In the genomic region with DNA sequence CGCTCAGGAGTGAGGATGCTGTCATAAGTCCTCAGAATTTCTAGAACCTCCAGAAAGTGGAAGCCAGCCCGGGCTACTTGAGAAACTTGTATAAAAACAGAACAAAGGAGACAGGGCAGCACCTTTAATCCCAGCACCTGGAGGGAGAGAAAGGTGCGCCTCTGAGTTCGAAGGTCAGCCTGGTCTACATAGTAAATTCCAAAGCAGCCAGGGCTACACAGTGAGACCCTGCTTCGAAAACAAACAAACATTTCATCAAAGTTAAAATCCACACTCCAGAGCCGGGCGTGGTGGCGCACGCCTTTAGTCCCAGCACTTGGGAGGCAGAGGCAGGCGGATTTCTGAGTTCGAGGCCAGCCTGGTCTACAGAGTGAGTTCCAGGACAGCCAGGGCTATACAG, we compare ENCODE assay signal across 12 mouse cellular contexts. TPM values are rescaled to one million over a fixed set of nuclear protein-coding genes. Genes with fewer than 3 reads are reported as not detected.
A peak's percentile ranks its signal among the peaks of the same experiment; 100 is the strongest.
DNase-seq lines count a peak whose midpoint lies in the region; ATAC-seq and TF ChIP-seq lines count a peak whose summit lies in the region.
"Had no signal": no experiment of that assay in that cellular context is flagged by ENCODE, and none has a peak within 500 bp of the region (broad histone marks: within the 10 kb centered on the region; RNA-seq: fewer than 3 reads in every experiment).

No protein-coding gene starts in this region.

- no peaks in the 10 kb centered on the region for H3K36me3 ChIP-seq in heart, postnatal 0 days (replicated peaks; ENCODE audit: control insufficient read depth, insufficient read depth, low read length)
- no peaks in the 10 kb centered on the region for H3K36me3 ChIP-seq in lung, embryonic 16.5 days (ENCODE audit: control insufficient read depth, insufficient read depth, low read length)
- no peaks in the 10 kb centered on the region for H3K36me3 ChIP-seq in intestine, embryonic 15.5 days
- peaks cover 2% of the 10 kb centered on the region for H3K36me3 ChIP-seq in stomach, embryonic 15.5 days
- H3K36me3 ChIP-seq: embryonic facial prominence, embryonic 15.5 days had no signal

- peak overlapping the region; percentile 86; the same call in 1 of the 2 replicates for H3K27ac ChIP-seq in heart, postnatal 0 days (ENCODE audit: low read depth)
- peak overlapping the region; percentile 76; the same call in 1 of the 2 replicates for H3K27ac ChIP-seq in lung, embryonic 16.5 days (ENCODE audit: low read length)
- H3K27ac ChIP-seq in intestine, embryonic 15.5 days = no peak overlapping the region; the same call in 1 of the 2 replicates
- peak overlapping the region; percentile 88 for H3K27ac ChIP-seq in stomach, embryonic 15.5 days
- H3K27ac ChIP-seq: liver, embryonic 14.5 days had no signal

- intact Hi-C loops in heart, postnatal 36 days (cut with DNase I) = no loop called here

- TF ChIP-seq EP300 in heart, postnatal 0 days (IDR thresholded peaks at IDR 0.05; ENCODE audit: low read depth) = no peak

- WGBS in heart, postnatal 0 days = 94% methylated on average over 10 of the region's 11 CpGs
- WGBS in lung, embryonic 16.5 days = 89% methylated on average over 11 of the region's 11 CpGs
- WGBS in intestine, embryonic 15.5 days = 83% methylated on average over 11 of the region's 11 CpGs
- 87% methylated on average over 11 of the region's 11 CpGs for WGBS in stomach, embryonic 15.5 days

- H3K9me3 ChIP-seq in heart, postnatal 0 days (replicated peaks; ENCODE audit: control insufficient read depth, low read length) = no peaks in the 10 kb centered on the region
- no peaks in the 10 kb centered on the region for H3K9me3 ChIP-seq in lung, embryonic 16.5 days (ENCODE audit: control insufficient read depth, low read length)
- no peaks in the 10 kb centered on the region for H3K9me3 ChIP-seq in intestine, embryonic 15.5 days
- H3K9me3 ChIP-seq in stomach, embryonic 15.5 days = no peaks in the 10 kb centered on the region
- H3K9me3 ChIP-seq: embryonic facial prominence, embryonic 15.5 days had no signal

- ATAC-seq in heart, postnatal 0 days (ENCODE audit: insufficient read depth, low read depth) = no peak
- no peak for ATAC-seq in lung, embryonic 16.5 days (ENCODE audit: low read depth)
- peak; percentile 39 for ATAC-seq in intestine, embryonic 15.5 days
- ATAC-seq in stomach, embryonic 15.5 days (ENCODE audit: insufficient read depth, low FRiP score, low read depth) = no peak

- H3K27me3 ChIP-seq in heart, postnatal 0 days (ENCODE audit: control insufficient read depth, insufficient read depth, low read length) = no peaks in the 10 kb centered on the region
- no peaks in the 10 kb centered on the region for H3K27me3 ChIP-seq in lung, embryonic 16.5 days (ENCODE audit: control insufficient read depth, insufficient read depth, low read depth, low read length)
- no peaks in the 10 kb centered on the region for H3K27me3 ChIP-seq in intestine, embryonic 15.5 days (replicated peaks)
- no peaks in the 10 kb centered on the region for H3K27me3 ChIP-seq in stomach, embryonic 15.5 days (replicated peaks)
- H3K27me3 ChIP-seq: CH12.LX; embryonic facial prominence, embryonic 15.5 days; megakaryocyte, embryonic 14.5 days had no signal

- H3K4me2 ChIP-seq in heart, postnatal 0 days (ENCODE audit: low read depth, low read length) = no peak overlapping the region
- H3K4me2 ChIP-seq in lung, embryonic 16.5 days (ENCODE audit: low read depth, low read length) = no peak overlapping the region
- no peak overlapping the region for H3K4me2 ChIP-seq in intestine, embryonic 15.5 days (replicated peaks)
- H3K4me2 ChIP-seq in stomach, embryonic 15.5 days = no peak overlapping the region
- H3K4me2 ChIP-seq: embryonic facial prominence, embryonic 15.5 days had no signal

- H3K4me1 ChIP-seq in heart, postnatal 0 days (ENCODE audit: control insufficient read depth, insufficient read depth) = peaks cover 20% of the 10 kb centered on the region
- peaks cover 28% of the 10 kb centered on the region for H3K4me1 ChIP-seq in lung, embryonic 16.5 days (replicated peaks; ENCODE audit: control insufficient read depth, insufficient read depth, low read length)
- H3K4me1 ChIP-seq in intestine, embryonic 15.5 days (replicated peaks) = peaks cover 32% of the 10 kb centered on the region
- H3K4me1 ChIP-seq in stomach, embryonic 15.5 days = peaks cover 25% of the 10 kb centered on the region

- TF ChIP-seq CTCF in heart, postnatal 0 days (IDR thresholded peaks at IDR 0.05; ENCODE audit: low read depth) = no peak

- no peak overlapping the region for H3K4me3 ChIP-seq in heart, postnatal 0 days (ENCODE audit: low read depth, low read length)
- H3K4me3 ChIP-seq in lung, embryonic 16.5 days (ENCODE audit: low read length) = no peak overlapping the region
- no peak overlapping the region for H3K4me3 ChIP-seq in intestine, embryonic 15.5 days (replicated peaks)
- H3K4me3 ChIP-seq in stomach, embryonic 15.5 days (replicated peaks) = no peak overlapping the region
- H3K4me3 ChIP-seq: embryonic facial prominence, embryonic 15.5 days; megakaryocyte, embryonic 14.5 days; myocyte had no signal

- no peak for DNase-seq in heart, postnatal 0 days (ENCODE audit: low spot score)
- no peak for DNase-seq in heart, postnatal 36 days
- DNase-seq in lung, postnatal 25 days (ENCODE audit: low spot score) = no peak
- no peak for DNase-seq in cerebellum, adult 11-12 months

- no peak overlapping the region for H3K9ac ChIP-seq in heart, postnatal 0 days (replicated peaks; ENCODE audit: low read depth, low read length)
- H3K9ac ChIP-seq in lung, embryonic 16.5 days (ENCODE audit: low read length) = no peak overlapping the region
- no peak overlapping the region for H3K9ac ChIP-seq in intestine, embryonic 15.5 days
- H3K9ac ChIP-seq in stomach, embryonic 15.5 days = no peak overlapping the region
- H3K9ac ChIP-seq: embryonic facial prominence, embryonic 15.5 days; liver, embryonic 14.5 days had no signal

RNA-seq across cellular contexts. Expression of gene Spen, which starts 32.6 kb away (rescaled TPM):
- total RNA-seq in heart, postnatal 0 days (2014; rRNA removed; ENCODE audit: low replicate concordance) = 2.3 and 5.9 TPM in 2 replicates
- 4.3 and 4.9 TPM in 2 replicates for polyA plus RNA-seq in heart, postnatal 0 days (2015; fragmentation: Nextera tagmentation; extraction: Ambion mirVana)
- 10 to 100 TPM; 31.1 to 32.4 TPM for total RNA-seq in heart, postnatal 36 days (2021)
- polyA plus RNA-seq in lung, embryonic 16.5 days (2015; fragmentation: Nextera tagmentation; extraction: Ambion mirVana) = 6.9 and 7.4 TPM in 2 replicates
- 7.4 and 10.5 TPM in 2 replicates for polyA plus RNA-seq in intestine, embryonic 15.5 days (2015; fragmentation: Nextera tagmentation; extraction: Ambion mirVana)
- 8.4 and 10.4 TPM in 2 replicates for polyA plus RNA-seq in stomach, embryonic 15.5 days (2015; fragmentation: Nextera tagmentation; extraction: Ambion mirVana)
